In genomic region chr7:4178438-4178837, GRCm38 (mm10) we compare ENCODE assay signal across 10 mouse cellular contexts. TPM values are rescaled to one million over a fixed set of nuclear protein-coding genes. Genes with fewer than 3 reads are reported as not detected.
DNase-seq lines count a peak whose midpoint lies in the region; ATAC-seq lines count a peak whose summit lies in the region.
"Had no signal": no experiment of that assay in that cellular context is flagged by ENCODE, and none has a peak within 500 bp of the region (broad histone marks: within the 10 kb centered on the region; RNA-seq: fewer than 3 reads in every experiment).

No protein-coding gene starts in this region.

- WGBS in forebrain, embryonic 11.5 days: 42% methylated on average over 3 of the region's 3 CpGs

- no peak overlapping the region for H3K27ac ChIP-seq in forebrain, embryonic 11.5 days (ENCODE audit: low read depth, low read length)
- H3K27ac ChIP-seq: embryonic facial prominence, embryonic 15.5 days had no signal

- H3K9ac ChIP-seq in forebrain, embryonic 11.5 days (ENCODE audit: low read length): no peak overlapping the region
- H3K9ac ChIP-seq: embryonic facial prominence, embryonic 15.5 days had no signal

- H3K4me1 ChIP-seq in forebrain, embryonic 11.5 days (replicated peaks; ENCODE audit: control insufficient read depth, insufficient read depth, low read length): no peaks in the 10 kb centered on the region
- H3K4me1 ChIP-seq: embryonic facial prominence, embryonic 15.5 days had no signal

- peak; percentile 44 for DNase-seq in gastrocnemius, postnatal 10 days
- DNase-seq in gastrocnemius, postnatal 25 days: no peak
- peak; percentile 31 for DNase-seq in urinary bladder, postnatal 25 days (ENCODE audit: low spot score)
- DNase-seq in urinary bladder, adult 18-20 months (ENCODE audit: low spot score in 2 of 2): no peak
- DNase-seq in kidney, postnatal 4 days: peak; percentile 83 to 84
- DNase-seq in left cerebral cortex, adult 8-10 months (ENCODE audit: low spot score in 2 of 2): no peak
- no peak for DNase-seq in forebrain, embryonic 11.5 days (ENCODE audit: low spot score)

- no peaks in the 10 kb centered on the region for H3K36me3 ChIP-seq in forebrain, embryonic 11.5 days (ENCODE audit: control insufficient read depth, insufficient read depth, low read length)
- H3K36me3 ChIP-seq: embryonic facial prominence, embryonic 15.5 days had no signal

- H3K4me3 ChIP-seq in forebrain, embryonic 11.5 days (ENCODE audit: low read depth, low read length): no peak overlapping the region
- H3K4me3 ChIP-seq: embryonic facial prominence, embryonic 15.5 days had no signal

- no peaks in the 10 kb centered on the region for H3K9me3 ChIP-seq in forebrain, embryonic 11.5 days (ENCODE audit: control insufficient read depth, low read length)
- H3K9me3 ChIP-seq: embryonic facial prominence, embryonic 15.5 days had no signal

- H3K27me3 ChIP-seq in forebrain, embryonic 11.5 days (ENCODE audit: control insufficient read depth, insufficient read depth, low read length): no peaks in the 10 kb centered on the region
- H3K27me3 ChIP-seq: embryonic facial prominence, embryonic 15.5 days had no signal

- ATAC-seq in forebrain, embryonic 11.5 days (replicated peaks; ENCODE audit: low FRiP score): no peak
- no peak for ATAC-seq in megakaryocyte, adult 5-6 weeks (ENCODE audit: poor library complexity, severe bottlenecking)

- H3K4me2 ChIP-seq in forebrain, embryonic 11.5 days (ENCODE audit: low read depth, low read length, severe bottlenecking): no peak overlapping the region
- H3K4me2 ChIP-seq: embryonic facial prominence, embryonic 15.5 days had no signal

RNA-seq across cellular contexts. Expression of gene Cdc42ep5, which starts 13.8 kb away (rescaled TPM):
- total RNA-seq in gastrocnemius, postnatal 10 days (2021): 10 to 100 TPM; 10.2 to 12.4 TPM
- total RNA-seq in gastrocnemius, postnatal 25 days (2021): 1 to 10 TPM; 1.7 to 4.0 TPM
- 1 to 10 TPM; 1.0 to 2.3 (median 1.6) TPM for total RNA-seq in left cerebral cortex, adult 8-10 months (2022)
- polyA plus RNA-seq in forebrain, embryonic 11.5 days (2014; fragmentation: Nextera tagmentation; extraction: Ambion mirVana): 16.2 and 17.8 TPM in 2 replicates
- not detected in 2 replicates for total RNA-seq in megakaryocyte, adult 5-6 weeks (2015)
- total RNA-seq in megakaryocyte, adult 5-6 weeks (2017): not detected in 2 replicates

RNA-seq across cellular contexts. Expression of gene Leng9, which starts 28.3 kb away (rescaled TPM):
- total RNA-seq in gastrocnemius, postnatal 10 days (2021): 1 to 10 TPM; 2.3 to 3.2 TPM
- total RNA-seq in gastrocnemius, postnatal 25 days (2021): 1 to 10 TPM; 2.2 to 2.3 TPM
- 1 to 10 TPM; 5.4 to 7.1 (median 6.5) TPM for total RNA-seq in left cerebral cortex, adult 8-10 months (2022)
- 1.6 and 2.7 TPM in 2 replicates for polyA plus RNA-seq in forebrain, embryonic 11.5 days (2014; fragmentation: Nextera tagmentation; extraction: Ambion mirVana)
- total RNA-seq in megakaryocyte, adult 5-6 weeks (2015): 2.6 and 3.0 TPM in 2 replicates
- total RNA-seq in megakaryocyte, adult 5-6 weeks (2017): 4.1 and 5.2 TPM in 2 replicates

RNA-seq across cellular contexts. Expression of gene Leng8, which starts 41.6 kb away (rescaled TPM):
- total RNA-seq in gastrocnemius, postnatal 10 days (2021): 10 to 100 TPM; 31.7 to 62.1 TPM
- total RNA-seq in gastrocnemius, postnatal 25 days (2021): 10 to 100 TPM; 32.2 to 34.8 TPM
- 100 to 1,000 TPM; 137 to 159 (median 152) TPM for total RNA-seq in left cerebral cortex, adult 8-10 months (2022)
- 77.4 and 77.5 TPM in 2 replicates for polyA plus RNA-seq in forebrain, embryonic 11.5 days (2014; fragmentation: Nextera tagmentation; extraction: Ambion mirVana)
- total RNA-seq in megakaryocyte, adult 5-6 weeks (2015): 34.2 and 48.8 TPM in 2 replicates
- total RNA-seq in megakaryocyte, adult 5-6 weeks (2017): 35.2 TPM in 2 replicates

RNA-seq across cellular contexts. Expression of gene Lilra5, which starts 59.1 kb away (rescaled TPM):
- total RNA-seq in gastrocnemius, postnatal 10 days (2021): not detected
- total RNA-seq in gastrocnemius, postnatal 25 days (2021): under 1 TPM in 1 of 2 experiments, not detected in 1; 0.13 TPM
- under 1 TPM in 1 of 4 experiments, not detected in 3; 0.17 TPM for total RNA-seq in left cerebral cortex, adult 8-10 months (2022)
- 0.16 TPM in 1 of 2 replicates, not detected in the other for polyA plus RNA-seq in forebrain, embryonic 11.5 days (2014; fragmentation: Nextera tagmentation; extraction: Ambion mirVana)
- 0.25 and 1.8 TPM in 2 replicates for total RNA-seq in megakaryocyte, adult 5-6 weeks (2015)
- total RNA-seq in megakaryocyte, adult 5-6 weeks (2017): 0.44 and 0.69 TPM in 2 replicates
- total RNA-seq: left cerebral cortex, postnatal 10 days had no signal
- polyA plus RNA-seq: embryonic facial prominence, embryonic 15.5 days had no signal

RNA-seq across cellular contexts. Expression of gene Ttyh1, which starts 59.2 kb away (rescaled TPM):
- 1 to 10 TPM; 4.7 to 5.3 TPM for total RNA-seq in gastrocnemius, postnatal 10 days (2021)
- 1 to 10 TPM; 1.2 to 3.0 TPM for total RNA-seq in gastrocnemius, postnatal 25 days (2021)
- 100 to 1,000 TPM; 584 to 624 (median 589) TPM for total RNA-seq in left cerebral cortex, adult 8-10 months (2022)
- 87.3 and 96.0 TPM in 2 replicates for polyA plus RNA-seq in forebrain, embryonic 11.5 days (2014; fragmentation: Nextera tagmentation; extraction: Ambion mirVana)
- total RNA-seq in megakaryocyte, adult 5-6 weeks (2015): not detected in 2 replicates
- total RNA-seq in megakaryocyte, adult 5-6 weeks (2017): not detected in 2 replicates

Comparison
In these comparisons a context has a peak if more than half of its experiments do, and no peak if none do; other contexts are left out.
1. DNase-seq: peak in gastrocnemius, postnatal 10 days (single experiment), urinary bladder, postnatal 25 days (single experiment) and kidney, postnatal 4 days (2 of 2); none in gastrocnemius, postnatal 25 days (single experiment), urinary bladder, adult 18-20 months (0 of 2), left cerebral cortex, adult 8-10 months (0 of 2) and forebrain, embryonic 11.5 days (single experiment).